Mouse (Mus musculus) hindbrain, embryonic 16.5 days (tissue): ENCODE data around the gene Ncdn. TPM values are rescaled to one million over a fixed set of nuclear protein-coding genes. Genes with fewer than 3 reads are reported as not detected.

Experiments used
- ATAC-seq: fragments of 200-750 bp; cut with Nextera tagmentation; 2 replicates; pipeline ENCODE4 v1.8.0; 2017; ENCODE audit warnings: moderate TSS enrichment, moderate library complexity
- H3K27ac ChIP-seq: fragments of 300-500 bp; sonication (generic); 2 replicates; pipeline ENCODE4 v1.5.1; 2014; ENCODE audit warnings: low read depth, mild to moderate bottlenecking, control low read depth, low read length, moderate library complexity
- H3K27me3 ChIP-seq: fragments of 300-500 bp; sonication (generic); replicated peaks from 2 replicates; pipeline ENCODE4 v1.6.1; 2014; ENCODE audit warnings: low read length; ENCODE audit not compliant: control insufficient read depth, insufficient read depth
- H3K36me3 ChIP-seq: fragments of 300-500 bp; sonication (generic); 2 replicates; pipeline ENCODE4 v1.6.1; 2014; ENCODE audit warnings: mild to moderate bottlenecking, low read length, moderate library complexity, mixed read lengths; ENCODE audit not compliant: control insufficient read depth, insufficient read depth
- H3K4me1 ChIP-seq: fragments of 300-500 bp; sonication (generic); 2 replicates; pipeline ENCODE4 v1.6.1; 2014; ENCODE audit warnings: low read depth, low read length; ENCODE audit not compliant: control insufficient read depth, insufficient read depth
- H3K4me2 ChIP-seq: fragments of 300-500 bp; sonication (generic); 2 replicates; pipeline ENCODE4 v1.6.1; 2014; ENCODE audit warnings: mild to moderate bottlenecking, low read length, control low read depth, moderate library complexity
- H3K4me3 ChIP-seq: fragments of 300-500 bp; sonication (generic); 2 replicates; pipeline ENCODE4 v1.5.1; 2014; ENCODE audit warnings: mild to moderate bottlenecking, low read length, control low read depth, moderate library complexity
- H3K9ac ChIP-seq: fragments of 300-500 bp; sonication (generic); 2 replicates; pipeline ENCODE4 v1.6.1; 2014; ENCODE audit warnings: low read depth, mild to moderate bottlenecking, control low read depth, low read length, moderate library complexity
- H3K9me3 ChIP-seq: fragments of 300-500 bp; sonication (generic); 2 replicates; pipeline ENCODE4 v1.6.1; 2014; ENCODE audit warnings: mild to moderate bottlenecking, low read length, moderate library complexity; ENCODE audit not compliant: control insufficient read depth
- WGBS: fragments of 180-500 bp; shearing (Covaris S2); extraction: QIAGEN DNeasy Blood & Tissue Kit; methylation state at CpG from one replicate; pipeline ENCODE4 v1.1.7; 2014; 5-methylcytosine and 5-hydroxymethylcytosine counted together
- polyA plus RNA-seq: library from polyadenylated mRNA; unstranded; fragments of >200 nt; fragmentation: Nextera tagmentation; extraction: Ambion mirVana; gene quantifications from 2 replicates; pipeline ENCODE4 v1.2.1, GENCODE M21; 2015

The Ncdn gene
- polyA plus RNA-seq = 159 and 170 TPM in 2 replicates

DNA sequence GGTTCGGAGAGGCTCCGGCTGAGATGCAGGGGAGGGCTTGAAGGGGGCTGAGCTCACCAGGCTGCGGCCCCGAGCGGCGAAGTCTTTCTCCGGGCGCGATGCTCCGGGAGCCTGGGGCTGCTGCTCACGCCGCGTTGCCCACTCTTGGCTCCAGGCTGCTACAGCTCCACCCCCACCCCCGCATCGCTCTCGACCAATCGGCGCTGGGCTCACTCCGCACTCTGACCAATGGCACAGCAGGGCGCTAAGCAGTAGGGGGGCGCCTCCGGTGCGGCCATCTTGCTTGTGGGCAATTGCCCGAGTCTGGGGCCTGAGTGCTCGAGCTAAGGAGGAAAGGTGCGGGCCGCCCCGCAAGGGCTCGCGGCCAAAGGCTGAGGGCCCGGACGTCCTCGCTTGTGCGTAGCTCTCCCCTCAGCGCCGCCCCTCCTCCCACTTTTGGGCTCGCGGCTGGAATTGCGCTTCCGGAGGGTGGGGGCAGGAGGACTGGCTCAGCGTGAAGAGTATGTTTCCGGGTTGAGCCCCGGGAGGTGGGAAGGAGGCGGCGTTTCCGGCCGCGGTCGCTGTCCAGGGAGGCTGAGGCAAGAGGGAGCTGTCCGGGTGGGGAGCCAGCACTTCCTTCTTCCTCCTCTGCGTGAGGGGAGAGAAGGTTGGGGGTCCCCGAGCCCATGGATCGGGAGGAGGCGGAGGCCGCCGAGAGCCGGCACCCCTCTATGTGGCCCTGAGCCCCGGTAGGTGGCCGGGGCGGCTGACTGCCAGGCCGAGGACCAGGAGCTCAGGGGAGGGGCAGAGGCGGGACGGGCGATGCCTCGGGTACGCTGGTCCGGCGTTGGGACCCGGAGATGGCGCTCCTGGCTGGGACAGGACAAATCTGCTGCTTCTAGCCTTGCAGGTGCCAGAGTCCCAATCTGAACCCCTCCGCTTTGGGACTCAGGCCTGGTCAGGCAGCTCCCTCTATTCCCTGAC is at the start of gene Ncdn, which contains the start of gene AU040320:
Gene Ncdn (minus strand): TSS at position 171 of the 963 bp plus-strand sequence.
Gene AU040320 (plus strand): TSS at position 277 of the 963 bp plus-strand sequence.
- Histone ChIP-seq H3K9me3 (no peaks in the 10 kb centered on the region), H3K4me1 (peaks cover 50% of the 10 kb centered on the region), H3K36me3 (no peaks in the 10 kb centered on the region), H3K4me2 (peak within 1 kb of the TSS; percentile 81), H3K4me3 (peak within 1 kb of the TSS; percentile 90), H3K27ac (peak within 1 kb of the TSS; percentile 99), H3K27me3 (no peaks in the 10 kb centered on the region), H3K9ac (peak within 1 kb of the TSS; percentile 98)
- ATAC-seq = peak; percentile 97
- WGBS = under 1% methylated on average over 58 of the region's 71 CpGs

- ATAC-seq = no peak
- WGBS = 93% methylated on average over 8 of the region's 8 CpGs
- Histone ChIP-seq H3K4me1 (peaks cover 4% of the 10 kb centered on the region; the same call in 1 of the 2 replicates), H3K9me3 (no peaks in the 10 kb centered on the region), H3K9ac (no peak overlapping the region), H3K36me3 (no peaks in the 10 kb centered on the region), H3K4me2 (no peak overlapping the region), H3K27me3 (no peaks in the 10 kb centered on the region), H3K27ac (no peak overlapping the region), H3K4me3 (no peak overlapping the region)
Measured at GRCm38 (mm10) chr4:126802174-126802573, 48.9 kb upstream of the Ncdn start.

DNA sequence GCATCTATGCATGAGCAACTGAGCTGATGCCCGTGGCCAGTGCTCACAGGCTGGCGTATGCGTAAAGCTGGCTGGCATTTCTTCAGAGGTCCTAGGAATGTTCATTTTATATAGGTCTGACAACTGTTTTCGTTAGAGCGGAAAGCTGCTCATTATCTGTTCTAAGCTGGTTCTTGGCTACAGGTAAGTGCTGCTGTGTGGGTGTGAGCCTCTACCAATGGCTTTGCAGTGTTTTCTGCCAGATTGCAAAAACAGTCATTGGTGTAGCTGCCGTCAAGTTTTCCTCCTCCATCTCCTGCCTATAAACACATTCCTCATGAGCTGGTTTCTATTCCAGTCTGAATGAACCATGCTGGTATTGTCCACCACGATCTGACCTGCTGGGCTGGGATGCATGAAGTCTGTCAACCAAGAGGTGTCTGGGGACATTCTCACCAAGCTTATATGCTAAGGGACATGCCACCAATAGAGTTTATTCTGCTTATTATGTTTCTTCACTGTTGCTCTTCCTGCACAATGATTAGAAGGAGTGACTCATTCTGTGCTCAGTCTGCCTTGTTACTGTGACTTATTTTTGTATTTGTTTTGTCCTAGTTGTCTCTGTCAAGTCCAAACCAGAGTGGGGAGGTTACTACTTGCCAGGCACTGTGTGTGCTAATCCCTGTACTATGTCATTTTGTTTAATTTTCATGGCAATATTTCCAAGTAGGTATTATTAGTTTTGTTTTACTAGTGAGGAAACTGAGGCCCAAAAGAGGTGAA is 39.3 kb upstream of the Ncdn start:
- no peak overlapping the region for H3K9ac ChIP-seq
- 92% methylated on average over 7 of the region's 7 CpGs for WGBS
- no peak for ATAC-seq
- no peaks in the 10 kb centered on the region for H3K4me1 ChIP-seq
- no peaks in the 10 kb centered on the region for H3K27me3 ChIP-seq
- peaks cover 3% of the 10 kb centered on the region; the same call in 1 of the 2 replicates for H3K36me3 ChIP-seq
- H3K4me2 ChIP-seq = no peak overlapping the region
- no peak overlapping the region for H3K27ac ChIP-seq
- no peak overlapping the region for H3K4me3 ChIP-seq
- 0 out of 2 replicates have a peak, but pooled peaks cover 2% of the 10 kb centered on the region for H3K9me3 ChIP-seq

- no peak for ATAC-seq
- WGBS = 73% methylated on average over 8 of the region's 8 CpGs
- Histone ChIP-seq H3K27ac (no peak overlapping the region), H3K36me3 (no peaks in the 10 kb centered on the region), H3K4me1 (peaks cover 23% of the 10 kb centered on the region), H3K9me3 (no peaks in the 10 kb centered on the region), H3K4me2 (no peak overlapping the region), H3K27me3 (no peaks in the 10 kb centered on the region), H3K9ac (no peak overlapping the region), H3K4me3 (no peak overlapping the region)
Measured at GRCm38 (mm10) chr4:126782996-126783395, 29.8 kb upstream of the Ncdn start.

DNA sequence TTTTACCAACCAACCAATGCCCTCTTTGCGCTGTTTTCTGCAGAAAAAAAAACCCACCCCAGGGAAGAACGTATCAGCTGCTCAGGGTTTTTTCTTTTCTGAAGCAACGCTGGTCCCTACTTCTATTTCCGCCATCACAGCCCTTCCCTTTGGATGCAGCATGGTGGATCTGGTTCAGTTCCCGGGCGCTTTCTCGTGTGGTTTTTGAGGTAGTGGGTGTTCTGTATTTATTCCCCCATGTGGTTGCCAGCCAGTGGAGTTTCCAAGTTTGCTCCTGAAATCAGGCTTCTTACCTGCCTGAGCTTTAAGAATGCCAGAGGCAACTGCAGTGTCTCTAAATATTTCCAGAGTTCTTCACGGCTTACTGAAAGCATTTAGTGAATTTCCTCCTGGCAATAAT is 29.3 kb upstream of the Ncdn start:
- Histone ChIP-seq H3K4me3 (no peak overlapping the region), H3K9ac (no peak overlapping the region), H3K27me3 (no peaks in the 10 kb centered on the region), H3K27ac (no peak overlapping the region), H3K9me3 (no peaks in the 10 kb centered on the region), H3K4me2 (no peak overlapping the region), H3K4me1 (peaks cover 23% of the 10 kb centered on the region), H3K36me3 (no peaks in the 10 kb centered on the region)
- WGBS = 87% methylated on average over 8 of the region's 8 CpGs
- no peak for ATAC-seq

DNA sequence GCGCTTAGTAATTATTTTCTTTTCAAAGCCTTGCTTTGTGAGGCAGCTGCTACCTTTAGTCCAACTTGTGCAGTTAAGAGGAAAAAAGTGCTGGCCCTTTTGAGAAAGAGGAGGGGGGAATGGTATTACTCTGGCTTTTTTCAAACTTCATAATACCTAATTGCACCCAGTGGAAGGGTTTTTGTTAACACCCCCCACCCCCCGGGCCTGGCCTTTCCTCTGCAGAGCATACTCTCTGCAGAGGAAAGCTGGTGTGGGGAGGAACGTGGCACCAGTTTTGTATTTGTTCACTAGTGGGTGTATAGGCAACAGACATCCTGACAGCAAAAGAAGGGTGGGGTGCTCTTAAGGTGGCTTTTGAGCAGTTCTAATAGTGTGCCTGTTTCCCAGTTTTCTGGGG is 28.6 kb upstream of the Ncdn start:
- Histone ChIP-seq H3K9ac (no peak overlapping the region), H3K27ac (no peak overlapping the region), H3K4me1 (peaks cover 23% of the 10 kb centered on the region), H3K27me3 (no peaks in the 10 kb centered on the region), H3K36me3 (no peaks in the 10 kb centered on the region), H3K4me3 (no peak overlapping the region), H3K4me2 (no peak overlapping the region), H3K9me3 (no peaks in the 10 kb centered on the region)
- no peak for ATAC-seq
- 60% methylated on average over 3 of the region's 3 CpGs for WGBS

DNA sequence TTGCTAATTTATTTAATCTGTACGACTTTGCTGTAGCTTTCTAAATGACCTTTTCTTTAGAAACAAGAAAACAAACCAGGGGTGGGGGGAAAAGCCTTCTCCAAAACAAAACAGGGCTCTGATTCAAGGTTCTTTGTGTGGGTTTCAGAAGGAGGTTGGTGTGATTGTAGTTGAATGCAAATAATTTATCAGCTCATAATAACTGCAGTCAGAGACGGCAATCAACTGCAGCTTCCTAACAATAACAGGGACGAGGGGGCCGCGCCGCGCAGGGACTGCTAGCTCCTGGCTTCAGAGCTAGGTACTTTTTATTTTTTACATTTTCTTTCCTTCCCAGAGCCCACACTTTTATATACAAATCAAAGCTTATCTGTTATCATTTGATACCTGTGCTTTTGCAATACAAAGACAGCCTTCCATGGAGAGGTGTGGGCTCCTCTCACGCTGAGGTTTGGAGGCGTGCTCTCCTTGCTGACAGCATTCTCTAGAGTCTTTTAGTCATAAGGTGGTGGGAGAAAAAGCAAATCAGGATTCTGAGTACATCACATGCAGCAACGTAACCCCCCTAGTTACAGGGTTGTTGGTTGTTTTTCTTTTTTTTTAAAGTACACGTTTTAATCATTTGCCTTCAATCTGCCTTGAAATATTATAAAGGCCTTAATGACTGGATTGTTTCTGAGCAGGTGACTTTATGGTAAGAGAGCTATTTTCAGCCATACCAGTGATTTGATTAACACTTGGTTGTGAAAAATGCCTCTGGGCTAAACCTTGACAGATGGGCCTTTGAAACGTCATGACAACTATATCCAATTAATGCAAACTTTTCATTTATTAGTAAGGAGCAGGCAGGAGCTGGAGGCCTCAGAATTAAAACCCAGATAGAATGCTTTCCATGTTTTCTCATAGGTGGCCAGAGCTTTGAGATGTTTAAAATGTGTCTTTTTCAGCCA is 26.9 kb upstream of the Ncdn start:
- 26% methylated on average over 12 of the region's 12 CpGs for WGBS

GRCm38 (mm10) chr4:126779148-126779581 is 25.9 kb upstream of the Ncdn start:
- peak overlapping the region; percentile 34 for H3K4me2 ChIP-seq
- peaks cover 23% of the 10 kb centered on the region for H3K4me1 ChIP-seq
- 22% methylated on average over 8 of the region's 8 CpGs for WGBS
- H3K4me3 ChIP-seq = no peak overlapping the region
- no peaks in the 10 kb centered on the region for H3K27me3 ChIP-seq
- H3K27ac ChIP-seq = peak overlapping the region; percentile 63
- H3K9me3 ChIP-seq = no peaks in the 10 kb centered on the region
- ATAC-seq = peak; percentile 58
- no peaks in the 10 kb centered on the region for H3K36me3 ChIP-seq
- H3K9ac ChIP-seq = peak overlapping the region; percentile 19; the same call in 1 of the 2 replicates

More for the DNA sequence above, 26.9 kb upstream of the Ncdn start:
- 0 out of 2 replicates have a peak, but pooled peaks have one; percentile 40 for ATAC-seq
- Histone ChIP-seq H3K9ac (peak overlapping the region; percentile 47), H3K4me2 (peak overlapping the region; percentile 30; the same call in 1 of the 2 replicates), H3K4me3 (no peak overlapping the region), H3K9me3 (no peaks in the 10 kb centered on the region), H3K27ac (peak overlapping the region; percentile 71), H3K36me3 (no peaks in the 10 kb centered on the region), H3K4me1 (peaks cover 23% of the 10 kb centered on the region), H3K27me3 (no peaks in the 10 kb centered on the region)
